Mouse (Mus musculus) MEL (cell line): ENCODE measurements around the gene Gm4792.

ENCODE experiments used
- CTCF ChIP-seq, 3 experiments: IDR thresholded peaks in 2 of 3; conservative IDR thresholded peaks in 1 of 3; 2 replicates each; pipeline ENCODE4 v1.5.1; 2011 to 2012; ENCODE audit warnings: low read length in 3 of 3, low read depth in 2 of 3, mild to moderate bottlenecking in 2 of 3, improper control_type of control experiment in 1 of 3, inconsistent platforms in 1 of 3, mixed read lengths in 1 of 3, moderate library complexity in 1 of 3; ENCODE audit not compliant: control insufficient read depth in 1 of 3, insufficient read depth in 1 of 3, poor library complexity in 1 of 3, severe bottlenecking in 1 of 3
- EP300 ChIP-seq, 2 experiments: IDR thresholded peaks; 2 replicates each; pipeline ENCODE4 v1.6.1; 2011; ENCODE audit warnings: improper control_type of control experiment in 2 of 2, low read length in 2 of 2, low read depth in 1 of 2, mild to moderate bottlenecking in 1 of 2
- GABPA ChIP-seq: IDR thresholded peaks from 2 replicates; pipeline ENCODE4 v1.6.1; 2012; ENCODE audit warnings: low read depth, mild to moderate bottlenecking, inconsistent platforms, low read length, improper control_type of control experiment, moderate library complexity
- GATA1 ChIP-seq: IDR thresholded peaks from 2 replicates; pipeline ENCODE4 v1.6.1; 2011; ENCODE audit warnings: low read depth, low read length, improper control_type of control experiment
- POLR2A ChIP-seq, 2 experiments: IDR thresholded peaks; 2 replicates each; pipeline ENCODE4 v1.6.1; 2011 to 2012; ENCODE audit warnings: low read length in 2 of 2, mild to moderate bottlenecking in 2 of 2, control low read depth in 1 of 2, improper control_type of control experiment in 1 of 2, low read depth in 1 of 2, moderate library complexity in 1 of 2; ENCODE audit not compliant: control insufficient read depth in 1 of 2, insufficient read depth in 1 of 2, poor library complexity in 1 of 2
- POLR2AphosphoS5 ChIP-seq: IDR thresholded peaks from 2 replicates; pipeline ENCODE4 v1.6.1; 2012; ENCODE audit warnings: low read depth, borderline replicate concordance, mild to moderate bottlenecking, inconsistent platforms, low read length, moderate library complexity, mixed read lengths
- UBTF ChIP-seq: IDR thresholded peaks from 2 replicates; pipeline ENCODE4 v1.6.1; 2012; ENCODE audit warnings: low read depth, mild to moderate bottlenecking, inconsistent platforms, low read length, improper control_type of control experiment, moderate library complexity, borderline replicate concordance; ENCODE audit not compliant: insufficient read depth
- USF1 ChIP-seq: IDR thresholded peaks from 2 replicates; pipeline ENCODE4 v1.6.1; 2014; ENCODE audit warnings: low read depth, mild to moderate bottlenecking, inconsistent platforms, low read length, improper control_type of control experiment, moderate library complexity
- USF2 ChIP-seq, 2 experiments: IDR thresholded peaks; 2 replicates each; pipeline ENCODE4 v1.6.1; 2011 to 2012; ENCODE audit warnings: improper control_type of control experiment in 2 of 2, low read length in 2 of 2, borderline replicate concordance in 1 of 2, inconsistent platforms in 1 of 2, low read depth in 1 of 2, mild to moderate bottlenecking in 1 of 2; ENCODE audit not compliant: insufficient read depth in 1 of 2
- ZNF384 ChIP-seq: IDR thresholded peaks from 2 replicates; pipeline ENCODE4 v1.6.1; 2012; ENCODE audit warnings: low read depth, mild to moderate bottlenecking, inconsistent platforms, low read length, improper control_type of control experiment

DNA sequence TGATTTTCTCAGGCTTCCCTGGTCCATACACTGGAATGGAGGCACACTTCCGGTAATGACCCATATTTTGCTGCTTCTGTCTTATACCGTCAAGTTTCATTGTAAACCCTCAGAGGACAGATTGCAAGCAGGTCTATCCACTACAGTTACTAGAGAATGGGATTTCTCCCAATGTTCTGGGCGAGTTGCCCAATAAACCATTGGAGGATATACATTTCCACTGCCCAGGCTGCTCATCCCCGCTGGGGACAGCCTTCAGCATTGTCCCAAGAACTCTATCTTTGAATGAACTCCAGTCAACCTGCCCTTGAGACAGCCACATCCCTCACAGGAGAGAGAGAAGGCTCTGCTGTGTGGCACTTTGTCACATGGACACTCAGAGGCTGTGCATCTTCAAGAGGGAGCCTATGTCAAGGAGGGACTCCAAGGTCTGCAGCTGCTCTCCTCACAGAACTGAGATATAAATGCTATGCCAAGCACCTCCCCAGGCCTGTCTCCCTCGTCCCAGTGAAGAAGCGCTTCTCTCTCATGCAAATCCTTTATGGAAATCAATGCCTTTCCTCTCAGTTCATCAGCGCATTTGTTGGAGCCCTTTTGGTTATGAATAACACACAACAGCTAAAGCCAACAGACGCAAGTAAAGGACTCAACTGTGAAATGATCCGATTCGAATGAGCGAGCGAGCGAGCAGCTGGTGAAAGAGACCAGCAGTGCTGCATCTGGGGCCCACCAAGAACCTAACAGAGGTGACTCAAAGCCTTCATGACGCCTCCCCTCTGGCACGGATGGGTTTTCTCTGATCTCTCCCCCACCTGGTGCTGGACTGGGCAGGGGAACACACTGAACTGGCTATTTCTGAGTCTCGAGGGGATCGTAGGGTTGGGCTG lies 32.6 kb downstream of the Gm4792 start:
- no peak for TF ChIP-seq USF2 (IDR thresholded peaks at IDR 0.05; ENCODE audit: borderline replicate concordance in 1 of 2, insufficient read depth in 1 of 2, low read depth in 1 of 2, low read length in 2 of 2)
- no peak for TF ChIP-seq CTCF (IDR thresholded peaks at IDR 0.05 in 2 of 3, conservative IDR thresholded peaks at IDR 0.05 in 1 of 3; ENCODE audit: control insufficient read depth in 1 of 3, insufficient read depth in 1 of 3, low read depth in 2 of 3, low read length in 3 of 3, poor library complexity in 1 of 3, severe bottlenecking in 1 of 3)
- no peak for TF ChIP-seq POLR2AphosphoS5
- no peak for TF ChIP-seq USF1
- no peak for TF ChIP-seq POLR2A (IDR thresholded peaks at IDR 0.05; ENCODE audit: control insufficient read depth in 1 of 2, insufficient read depth in 1 of 2, low read depth in 1 of 2, low read length in 2 of 2, poor library complexity in 1 of 2)
- no peak for TF ChIP-seq GABPA
- TF ChIP-seq EP300 (IDR thresholded peaks at IDR 0.05; ENCODE audit: low read depth in 1 of 2, low read length in 2 of 2) = no peak
- no peak for TF ChIP-seq GATA1
- TF ChIP-seq UBTF = no peak
- no peak for TF ChIP-seq ZNF384
